Comparison of ENCODE assay signal across 9 mouse cellular contexts in genomic region chr7:132471327-132471726, GRCm38 (mm10).
DNase-seq lines count a peak whose midpoint lies in the region; ATAC-seq and TF ChIP-seq lines count a peak whose summit lies in the region.
"Had no signal": no experiment of that assay in that cellular context is flagged by ENCODE, and none has a peak within 500 bp of the region (broad histone marks: within the 10 kb centered on the region; RNA-seq: fewer than 3 reads in every experiment).

No protein-coding gene starts in this region.

- no peak for ATAC-seq in forebrain, embryonic 12.5 days (ENCODE audit: low FRiP score)

- H3K4me2 ChIP-seq in forebrain, embryonic 12.5 days = no peak overlapping the region
- H3K4me2 ChIP-seq: neural tube, embryonic 13.5 days had no signal

- H3K79me2 ChIP-seq in heart, adult 2 months (replicated peaks; ENCODE audit: control insufficient read depth, insufficient read depth, low read length) = no peaks in the 10 kb centered on the region

- H3K27ac ChIP-seq in heart, adult 2 months = no peak overlapping the region
- no peak overlapping the region for H3K27ac ChIP-seq in left cerebral cortex, adult 2 months
- no peak overlapping the region for H3K27ac ChIP-seq in forebrain, embryonic 12.5 days
- H3K27ac ChIP-seq: neural tube, embryonic 13.5 days had no signal

- peak; percentile 36 to 39 for DNase-seq in heart, adult 2 months
- no peak for DNase-seq in heart, postnatal 25 days (ENCODE audit: low spot score)
- peak; percentile 53 for DNase-seq in 416B (ENCODE audit: low read depth)
- DNase-seq in ZHBTc4 (ENCODE audit: low read depth, low spot score) = peak; percentile 46
- peak; percentile 19 for DNase-seq in fibroblast of lung, adult 2 months (ENCODE audit: low read depth)
- peak; percentile 46 to 54 for DNase-seq in left cerebral cortex, adult 2 months (ENCODE audit: extremely low spot score in 1 of 2, low spot score in 2 of 2)
- peak; percentile 69 to 80 for DNase-seq in right cerebral cortex, adult 2 months (ENCODE audit: low spot score in 2 of 2)

- 34% methylated on average over 3 of the region's 3 CpGs for WGBS in heart, adult 2 months
- WGBS in forebrain, embryonic 12.5 days = 62% methylated on average over 3 of the region's 3 CpGs

- H3K4me1 ChIP-seq in heart, adult 2 months (ENCODE audit: control insufficient read depth, insufficient read depth, low read length) = no peaks in the 10 kb centered on the region
- no peaks in the 10 kb centered on the region; the same call in 1 of the 2 replicates for H3K4me1 ChIP-seq in forebrain, embryonic 12.5 days
- H3K4me1 ChIP-seq: neural tube, embryonic 13.5 days had no signal

- peak; percentile 78 for TF ChIP-seq CTCF in heart, adult 2 months (IDR thresholded peaks at IDR 0.05)
- peak; percentile 71 for TF ChIP-seq CTCF in left cerebral cortex, adult 2 months (IDR thresholded peaks at IDR 0.05)

- no peaks in the 10 kb centered on the region for H3K27me3 ChIP-seq in heart, adult 2 months (ENCODE audit: control insufficient read depth, insufficient read depth, low read length)
- no peaks in the 10 kb centered on the region; the same call in 1 of the 2 replicates for H3K27me3 ChIP-seq in forebrain, embryonic 12.5 days
- H3K27me3 ChIP-seq: neural tube, embryonic 13.5 days had no signal

- TF ChIP-seq EP300 in heart, adult 2 months (IDR thresholded peaks at IDR 0.05; ENCODE audit: insufficient read depth, low read depth, low read length) = no peak

- TF ChIP-seq POLR2A in heart, adult 2 months (IDR thresholded peaks at IDR 0.05; ENCODE audit: insufficient read depth, low read depth, low read length) = no peak

- H3K9ac ChIP-seq in heart, adult 2 months (ENCODE audit: low read depth, low read length) = no peak overlapping the region
- H3K9ac ChIP-seq in forebrain, embryonic 12.5 days = no peak overlapping the region
- H3K9ac ChIP-seq: neural tube, embryonic 13.5 days had no signal

- no peaks in the 10 kb centered on the region for H3K9me3 ChIP-seq in forebrain, embryonic 12.5 days
- H3K9me3 ChIP-seq: neural tube, embryonic 13.5 days had no signal

- intact Hi-C loops in heart, adult 2 months (cut with DNase I) = loop anchor here (1.0 to 5.0 kb wide), 5 partner anchors 49 to 245 kb away; no protein-coding TSS in a partner anchor
- intact Hi-C loops in heart, postnatal 25 days (cut with DNase I) = loop anchor here (2.0 to 5.0 kb wide), 3 partner anchors 49 to 155 kb away; partner anchors contain the start of gene Chst15
- intact Hi-C loops in left cerebral cortex, adult 2 months (cut with DNase I) = loop anchor here (1.0 to 5.0 kb wide), 2 partner anchors 156 to 224 kb away; no protein-coding TSS in a partner anchor

- H3K4me3 ChIP-seq in heart, adult 2 months = no peak overlapping the region
- H3K4me3 ChIP-seq in left cerebral cortex, adult 2 months = no peak overlapping the region
- no peak overlapping the region for H3K4me3 ChIP-seq in forebrain, embryonic 12.5 days (replicated peaks)
- H3K4me3 ChIP-seq: neural tube, embryonic 13.5 days had no signal

- no peaks in the 10 kb centered on the region for H3K36me3 ChIP-seq in heart, adult 2 months (ENCODE audit: control insufficient read depth, insufficient read depth, low read length)
- no peaks in the 10 kb centered on the region for H3K36me3 ChIP-seq in forebrain, embryonic 12.5 days (replicated peaks)
- H3K36me3 ChIP-seq: neural tube, embryonic 13.5 days had no signal
